Mouse (Mus musculus) heart, embryonic 15.5 days (tissue): Measurements from ENCODE around the gene Zfp599. TPM values are rescaled to one million over a fixed set of nuclear protein-coding genes. Genes with fewer than 3 reads are reported as not detected.

Experiments
- ATAC-seq: fragments of 200-750 bp; cut with Nextera tagmentation; replicated peaks from 2 replicates; pipeline ENCODE4 v1.8.0; 2017; ENCODE audit warnings: low read depth, moderate TSS enrichment; ENCODE audit not compliant: insufficient number of reproducible peaks, insufficient read depth, low FRiP score
- H3K27ac ChIP-seq: fragments of 300-500 bp; sonication (generic); 2 replicates; pipeline ENCODE4 v1.5.1; 2015; ENCODE audit warnings: mild to moderate bottlenecking, inconsistent platforms
- H3K27me3 ChIP-seq: fragments of 300-500 bp; sonication (generic); 2 replicates; pipeline ENCODE4 v1.6.1; 2015; ENCODE audit warnings: inconsistent platforms
- H3K36me3 ChIP-seq: fragments of 300-500 bp; sonication (generic); 2 replicates; pipeline ENCODE4 v1.6.1; 2015; ENCODE audit warnings: mild to moderate bottlenecking, inconsistent platforms
- H3K4me1 ChIP-seq: fragments of 300-500 bp; sonication (generic); replicated peaks from 2 replicates; pipeline ENCODE4 v1.6.1; 2015; ENCODE audit warnings: inconsistent platforms
- H3K4me2 ChIP-seq: fragments of 300-500 bp; sonication (generic); 2 replicates; pipeline ENCODE4 v1.6.1; 2015; ENCODE audit warnings: inconsistent platforms, mild to moderate bottlenecking, moderate library complexity
- H3K4me3 ChIP-seq: fragments of 300-500 bp; sonication (generic); 2 replicates; pipeline ENCODE4 v1.5.1; 2015; ENCODE audit warnings: mild to moderate bottlenecking, inconsistent platforms
- H3K9ac ChIP-seq: fragments of 300-500 bp; sonication (generic); 2 replicates; pipeline ENCODE4 v1.6.1; 2015; ENCODE audit warnings: mild to moderate bottlenecking, inconsistent platforms
- H3K9me3 ChIP-seq: fragments of 300-500 bp; sonication (generic); replicated peaks from 2 replicates; pipeline ENCODE4 v1.6.1; 2016; ENCODE audit warnings: inconsistent platforms
- WGBS: fragments of 180-500 bp; shearing (Covaris S2); methylation state at CpG from one replicate; pipeline ENCODE4 v1.1.7; 2015; ENCODE audit warnings: mixed read lengths; 5-methylcytosine and 5-hydroxymethylcytosine counted together
- polyA plus RNA-seq: library from polyadenylated mRNA; unstranded; fragments of >200 nt; fragmentation: Nextera tagmentation; extraction: Ambion mirVana; gene quantifications from 2 replicates; pipeline ENCODE4 v1.2.1, GENCODE M21; 2015

Zfp599 gene
- polyA plus RNA-seq, 1 experiment from 2014 or later = 3.5 TPM

GRCm38 (mm10) chr9:22217858-22218493 is 41.7 kb downstream of the Zfp599 start:
- H3K4me1 ChIP-seq = no peaks in the 10 kb centered on the region
- no peaks in the 10 kb centered on the region for H3K27me3 ChIP-seq
- H3K27ac ChIP-seq = no peak overlapping the region
- no peaks in the 10 kb centered on the region for H3K9me3 ChIP-seq
- 30% methylated on average over 7 of the region's 8 CpGs for WGBS
- no peaks in the 10 kb centered on the region for H3K36me3 ChIP-seq
- H3K9ac ChIP-seq = no peak overlapping the region
- no peak overlapping the region for H3K4me3 ChIP-seq
- no peak for ATAC-seq
- H3K4me2 ChIP-seq = no peak overlapping the region

- no peak overlapping the region for H3K27ac ChIP-seq
- H3K9ac ChIP-seq = no peak overlapping the region
- WGBS = 45% methylated on average over 3 of the region's 3 CpGs
- H3K27me3 ChIP-seq = no peaks in the 10 kb centered on the region
- ATAC-seq = no peak
- H3K4me1 ChIP-seq = no peaks in the 10 kb centered on the region
- H3K4me3 ChIP-seq = no peak overlapping the region
- no peaks in the 10 kb centered on the region for H3K9me3 ChIP-seq
- H3K36me3 ChIP-seq = no peaks in the 10 kb centered on the region
- H3K4me2 ChIP-seq = no peak overlapping the region
These were observed 43.0 kb downstream of the Zfp599 start for GRCm38 (mm10) chr9:22216705-22217104.

GRCm38 (mm10) chr9:22214549-22214948 is 45.1 kb downstream of the Zfp599 start:
- Histone ChIP-seq H3K36me3 (no peaks in the 10 kb centered on the region), H3K4me3 (no peak overlapping the region), H3K27ac (no peak overlapping the region), H3K9me3 (no peaks in the 10 kb centered on the region), H3K4me2 (no peak overlapping the region), H3K9ac (no peak overlapping the region), H3K27me3 (no peaks in the 10 kb centered on the region), H3K4me1 (no peaks in the 10 kb centered on the region)
- WGBS = 74% methylated on average over 2 of the region's 2 CpGs
- no peak for ATAC-seq

GRCm38 (mm10) chr9:22213785-22214194 is 45.9 kb downstream of the Zfp599 start:
- H3K36me3 ChIP-seq = no peaks in the 10 kb centered on the region
- no peak for ATAC-seq
- no peak overlapping the region for H3K9ac ChIP-seq
- no peak overlapping the region for H3K27ac ChIP-seq
- no peaks in the 10 kb centered on the region for H3K9me3 ChIP-seq
- WGBS = 46% methylated on average over 2 of the region's 2 CpGs
- no peaks in the 10 kb centered on the region for H3K27me3 ChIP-seq
- H3K4me1 ChIP-seq = no peaks in the 10 kb centered on the region
- no peak overlapping the region for H3K4me3 ChIP-seq
- no peak overlapping the region for H3K4me2 ChIP-seq

Other genes starting within 250 kb of the Zfp599 start
- gene Elavl3, start 207.9 kb downstream of the Zfp599 start, polyA plus RNA-seq = 0.14 and 1.0 TPM in 2 replicates
- not detected in 2 replicates for gene Gm49318, start 188.6 kb downstream of the Zfp599 start, polyA plus RNA-seq
- gene Zfp653, start 188.5 kb downstream of the Zfp599 start, polyA plus RNA-seq = 8.5 and 11.3 TPM in 2 replicates
- gene Ecsit, start 174.5 kb downstream of the Zfp599 start, polyA plus RNA-seq = 55.0 and 62.4 TPM in 2 replicates
- gene Cnn1, start 160.7 kb downstream of the Zfp599 start, polyA plus RNA-seq = 145 and 157 TPM in 2 replicates
- gene Elof1, start 142.7 kb downstream of the Zfp599 start, polyA plus RNA-seq = 96.9 and 115 TPM in 2 replicates
- gene Acp5, start 124.2 kb downstream of the Zfp599 start, polyA plus RNA-seq = 3.0 and 10.3 TPM in 2 replicates
- 48.6 and 49.2 TPM in 2 replicates for gene Pigyl, start 103.0 kb downstream of the Zfp599 start, polyA plus RNA-seq
- 0.13 and 0.52 TPM in 2 replicates for gene Zfp872, start 71.8 kb downstream of the Zfp599 start, polyA plus RNA-seq
- 17.8 and 22.1 TPM in 2 replicates for gene Zfp809, start 34.2 kb downstream of the Zfp599 start, polyA plus RNA-seq
- 10.8 and 14.2 TPM in 2 replicates for gene Zfp810, start 47.8 kb upstream of the Zfp599 start, polyA plus RNA-seq
- gene Anln, start 129.3 kb upstream of the Zfp599 start, polyA plus RNA-seq = 46.6 and 48.6 TPM in 2 replicates
- 2.0 and 3.1 TPM in 2 replicates for gene 9530077C05Rik, start 151.6 kb upstream of the Zfp599 start, polyA plus RNA-seq
- not detected in 2 replicates for gene Gm17545, start 194.4 kb upstream of the Zfp599 start, polyA plus RNA-seq
- gene Rp9, start 209.8 kb upstream of the Zfp599 start, polyA plus RNA-seq = 42.7 and 47.6 TPM in 2 replicates
- gene Bbs9, start 215.8 kb upstream of the Zfp599 start, polyA plus RNA-seq = 7.6 and 9.2 TPM in 2 replicates